Mouse (Mus musculus) forebrain, postnatal 0 days (tissue): ENCODE results near the gene Trim65. TPM values are rescaled to one million over a fixed set of nuclear protein-coding genes. Genes with fewer than 3 reads are reported as not detected.
"Not testable (repeated sequence)": the region's sequence is repeated elsewhere in the genome, so short reads cannot be mapped to it uniquely, and the experiment has no call there.

Source experiments
- ATAC-seq: fragments of 200-750 bp; cut with Nextera tagmentation; 2 replicates; pipeline ENCODE4 v1.8.0; 2017; ENCODE audit warnings: mild to moderate bottlenecking, moderate library complexity
- DNase-seq: peaks from one replicate; pipeline ENCODE4 v3.0.0-alpha.2; 2015
- H3K27ac ChIP-seq: fragments of 300-500 bp; sonication (generic); 2 replicates; pipeline ENCODE4 v1.5.1; 2014; ENCODE audit warnings: low read depth, mild to moderate bottlenecking, antibody characterized with exemption, low read length, moderate library complexity, mixed read lengths
- H3K27me3 ChIP-seq: fragments of 300-500 bp; sonication (generic); 2 replicates; pipeline ENCODE4 v1.6.1; 2014; ENCODE audit warnings: mild to moderate bottlenecking, low read length, mixed read lengths; ENCODE audit not compliant: insufficient read depth
- H3K36me3 ChIP-seq: fragments of 300-500 bp; sonication (generic); 2 replicates; pipeline ENCODE4 v1.6.1; 2014; ENCODE audit warnings: mild to moderate bottlenecking, moderate library complexity; ENCODE audit not compliant: insufficient read depth
- H3K4me1 ChIP-seq: fragments of 300-500 bp; sonication (generic); 2 replicates; pipeline ENCODE4 v1.6.1; 2014; ENCODE audit warnings: antibody characterized with exemption; ENCODE audit not compliant: insufficient read depth
- H3K4me2 ChIP-seq: fragments of 300-500 bp; sonication (generic); 2 replicates; pipeline ENCODE4 v1.6.1; 2014; ENCODE audit warnings: low read depth, mild to moderate bottlenecking, moderate library complexity
- H3K4me3 ChIP-seq: fragments of 300-500 bp; sonication (generic); 2 replicates; pipeline ENCODE4 v1.5.1; 2014; ENCODE audit warnings: low read depth, low read length, mixed read lengths
- H3K9ac ChIP-seq: fragments of 300-500 bp; sonication (generic); 2 replicates; pipeline ENCODE4 v1.6.1; 2014; ENCODE audit warnings: mild to moderate bottlenecking
- H3K9me3 ChIP-seq: fragments of 300-500 bp; sonication (generic); 2 replicates; pipeline ENCODE4 v1.6.1; 2016; ENCODE audit warnings: low read length
- CTCF ChIP-seq: sonication (generic); IDR thresholded peaks from 2 replicates; pipeline ENCODE4 v1.5.1; 2016; ENCODE audit warnings: antibody characterized with exemption, control low read depth, low read depth
- WGBS: fragments of 180-500 bp; shearing (Covaris S2); extraction: QIAGEN DNeasy Blood & Tissue Kit; methylation state at CpG from one replicate; pipeline ENCODE4 v1.1.7; 2014; 5-methylcytosine and 5-hydroxymethylcytosine counted together
- polyA plus RNA-seq: library from polyadenylated mRNA; unstranded; fragments of >200 nt; fragmentation: Nextera tagmentation; extraction: Ambion mirVana; gene quantifications from 2 replicates; pipeline ENCODE4 v1.2.1, GENCODE M21; 2015
- total RNA-seq: library from RNA; depleted of rRNA; stranded (reverse); fragments of >200 nt; gene quantifications from 2 replicates; pipeline ENCODE4 v1.2.3, GENCODE M21; 2014

The Trim65 gene
- total and polyA plus RNA-seq, 2 experiments from 2014 or later, result 1.9 to 5.0 TPM

GRCm38 (mm10) chr11:116096213-116097108, 34.5 kb downstream of the Trim65 start:
- ATAC-seq, result no peak
- Histone ChIP-seq H3K9me3 (no peaks in the 10 kb centered on the region), H3K4me1 (no peaks in the 10 kb centered on the region), H3K36me3 (no peaks in the 10 kb centered on the region), H3K9ac (no peak overlapping the region), H3K4me2 (no peak overlapping the region), H3K27me3 (no peaks in the 10 kb centered on the region), H3K27ac (no peak overlapping the region), H3K4me3 (no peak overlapping the region)
- 91% methylated on average over 5 of the region's 5 CpGs for WGBS
- TF ChIP-seq CTCF, result peak; percentile 47
- DNase-seq, result no peak

- no peak for TF ChIP-seq CTCF
- Histone ChIP-seq H3K9me3 (no peaks in the 10 kb centered on the region), H3K9ac (no peak overlapping the region), H3K36me3 (no peaks in the 10 kb centered on the region), H3K4me1 (no peaks in the 10 kb centered on the region), H3K4me2 (no peak overlapping the region), H3K27ac (no peak overlapping the region), H3K4me3 (no peak overlapping the region), H3K27me3 (no peaks in the 10 kb centered on the region)
- DNase-seq (no peak), ATAC-seq (no peak)
- 87% methylated on average over 3 of the region's 3 CpGs for WGBS
Measured at GRCm38 (mm10) chr11:116095573-116095972, 35.4 kb downstream of the Trim65 start.

- no peak overlapping the region for H3K4me3 ChIP-seq
- no peaks in the 10 kb centered on the region for H3K27me3 ChIP-seq
- H3K9me3 ChIP-seq, result no peaks in the 10 kb centered on the region
- whole genome bisulfite sequencing, result 74% methylated on average over 16 of the region's 16 CpGs
- no peaks in the 10 kb centered on the region for H3K36me3 ChIP-seq
- H3K4me1 ChIP-seq, result no peaks in the 10 kb centered on the region
- no peak overlapping the region for H3K27ac ChIP-seq
- no peak overlapping the region for H3K9ac ChIP-seq
- no peak overlapping the region for H3K4me2 ChIP-seq
- ATAC-seq (no peak), DNase-seq (no peak)
- no peak for TF ChIP-seq CTCF
Measured at GRCm38 (mm10) chr11:116093771-116094565, 37.0 kb downstream of the Trim65 start.

GRCm38 (mm10) chr11:116092959-116093358, 38.0 kb downstream of the Trim65 start:
- not testable (repeated sequence) for H3K27me3 ChIP-seq, H3K9me3 ChIP-seq, H3K27ac ChIP-seq, DNase-seq, H3K9ac ChIP-seq, H3K36me3 ChIP-seq, H3K4me1 ChIP-seq, H3K4me2 ChIP-seq, ATAC-seq, H3K4me3 ChIP-seq
- 88% methylated on average over 6 of the region's 6 CpGs for WGBS

GRCm38 (mm10) chr11:116091591-116091990, 39.3 kb downstream of the Trim65 start:
- Histone ChIP-seq H3K4me2 (no peak overlapping the region), H3K4me3 (no peak overlapping the region), H3K4me1 (no peaks in the 10 kb centered on the region), H3K36me3 (no peaks in the 10 kb centered on the region), H3K9me3 (no peaks in the 10 kb centered on the region), H3K27me3 (no peaks in the 10 kb centered on the region), H3K27ac (no peak overlapping the region), H3K9ac (no peak overlapping the region)
- DNase-seq (no peak), ATAC-seq (no peak)
- TF ChIP-seq CTCF, result no peak
- WGBS, result 91% methylated on average over 6 of the region's 6 CpGs

- no peaks in the 10 kb centered on the region for H3K36me3 ChIP-seq
- no peak for TF ChIP-seq CTCF
- no peak overlapping the region for H3K4me3 ChIP-seq
- H3K4me1 ChIP-seq, result 0 out of 2 replicates have a peak, but pooled peaks cover 4% of the 10 kb centered on the region
- H3K9ac ChIP-seq, result no peak overlapping the region
- no peaks in the 10 kb centered on the region for H3K27me3 ChIP-seq
- WGBS, result 88% methylated on average over 6 of the region's 6 CpGs
- H3K9me3 ChIP-seq, result no peaks in the 10 kb centered on the region
- ATAC-seq, result no peak
- DNase-seq, result no peak
- H3K27ac ChIP-seq, result no peak overlapping the region
- no peak overlapping the region for H3K4me2 ChIP-seq
Measured at GRCm38 (mm10) chr11:116089545-116089944, 41.4 kb downstream of the Trim65 start.
